Mouse (Mus musculus): Measurements from ENCODE around the gene Fam166b.

- TF ChIP-seq CTCF (conservative IDR thresholded peaks at IDR 0.05; ENCODE audit: insufficient read depth, insufficient read length, low read depth, low read length): no peak
- no peak for TF ChIP-seq POLR2A (IDR thresholded peaks at IDR 0.05; ENCODE audit: low read depth, low read length)
Observed at GRCm38 (mm10) chr4:43448554-43448953, 19.6 kb upstream of the Fam166b start.
